Mouse (Mus musculus) liver, adult 2 months (tissue): ENCODE results near the gene Farsb.

ENCODE experiments used
- CTCF ChIP-seq: fragments of 200-500 bp; IDR thresholded peaks from 2 replicates; pipeline ENCODE4 v1.5.1; 2011; ENCODE audit warnings: low read depth, low read length, control low read depth
- POLR2A ChIP-seq: fragments of 200-500 bp; IDR thresholded peaks from 2 replicates; pipeline ENCODE4 v1.6.1; 2011; ENCODE audit warnings: low read length, control low read depth; ENCODE audit not compliant: insufficient read depth; ENCODE audit errors: extremely low read depth

DNA sequence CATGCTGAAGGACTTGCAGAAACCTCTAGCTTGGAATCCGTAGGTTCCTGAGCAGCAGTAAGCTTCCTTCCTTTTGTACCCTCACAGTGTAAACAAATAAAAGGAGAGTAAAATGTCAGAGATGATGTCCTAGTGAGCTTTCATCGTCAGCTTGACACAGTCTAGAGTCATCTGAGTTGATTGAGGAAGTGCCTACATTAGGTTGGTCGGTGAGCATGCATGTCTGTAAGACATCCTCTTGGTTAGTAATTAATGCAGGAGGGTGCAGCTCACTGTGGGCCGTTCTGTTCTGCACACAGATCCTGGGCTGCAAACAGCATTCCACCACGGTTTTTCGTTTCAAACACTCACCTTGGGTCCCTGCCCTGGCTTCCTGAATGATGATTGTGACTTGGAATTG, 118.6 kb downstream of the Farsb start:
- no peak for TF ChIP-seq POLR2A
- TF ChIP-seq CTCF, result no peak
